Mouse (Mus musculus) kidney, embryonic 14.5 days (tissue): Measurements from ENCODE around the gene Ppt2. TPM values are rescaled to one million over a fixed set of nuclear protein-coding genes. Genes with fewer than 3 reads are reported as not detected.

Experiments
- ATAC-seq: fragments of 200-750 bp; cut with Nextera tagmentation; 2 replicates; pipeline ENCODE4 v1.8.0; 2017; ENCODE audit warnings: moderate number of reproducible peaks, mild to moderate bottlenecking, moderate TSS enrichment, moderate library complexity; ENCODE audit not compliant: low FRiP score, low TSS enrichment
- H3K27ac ChIP-seq: fragments of 300-500 bp; sonication (generic); 2 replicates; pipeline ENCODE4 v1.5.1; 2014; ENCODE audit warnings: low read depth, mild to moderate bottlenecking, low read length, moderate library complexity, mixed read lengths
- H3K27me3 ChIP-seq: fragments of 300-500 bp; sonication (generic); 2 replicates; pipeline ENCODE4 v1.6.1; 2014; ENCODE audit warnings: mild to moderate bottlenecking, low read length; ENCODE audit not compliant: control insufficient read depth, insufficient read depth
- H3K36me3 ChIP-seq: fragments of 300-500 bp; sonication (generic); 2 replicates; pipeline ENCODE4 v1.6.1; 2014; ENCODE audit warnings: low read length, mixed read lengths; ENCODE audit not compliant: control insufficient read depth, insufficient read depth
- H3K4me1 ChIP-seq: fragments of 300-500 bp; sonication (generic); 2 replicates; pipeline ENCODE4 v1.6.1; 2014; ENCODE audit warnings: low read length, mixed read lengths; ENCODE audit not compliant: control insufficient read depth, insufficient read depth
- H3K4me2 ChIP-seq: fragments of 300-500 bp; sonication (generic); replicated peaks from 2 replicates; pipeline ENCODE4 v1.6.1; 2014; ENCODE audit warnings: low read depth, mild to moderate bottlenecking, low read length
- H3K4me3 ChIP-seq: fragments of 300-500 bp; sonication (generic); 2 replicates; pipeline ENCODE4 v1.5.1; 2014; ENCODE audit warnings: mild to moderate bottlenecking, low read length
- H3K9ac ChIP-seq: fragments of 300-500 bp; sonication (generic); 2 replicates; pipeline ENCODE4 v1.6.1; 2014; ENCODE audit warnings: low read depth, mild to moderate bottlenecking, low read length, moderate library complexity
- H3K9me3 ChIP-seq: fragments of 300-500 bp; sonication (generic); 2 replicates; pipeline ENCODE4 v1.6.1; 2016; ENCODE audit warnings: low read length; ENCODE audit not compliant: control insufficient read depth
- WGBS: fragments of 180-500 bp; shearing (Covaris S2); extraction: QIAGEN DNeasy Blood & Tissue Kit; methylation state at CpG from one replicate; pipeline ENCODE4 v1.1.7; 2014; 5-methylcytosine and 5-hydroxymethylcytosine counted together
- polyA plus RNA-seq: library from polyadenylated mRNA; unstranded; fragments of >200 nt; fragmentation: Nextera tagmentation; extraction: Ambion mirVana; gene quantifications from 2 replicates; pipeline ENCODE4 v1.2.1, GENCODE M21; 2014

The Ppt2 gene
- polyA plus RNA-seq, 1 experiment from 2014 or later: 39.1 TPM

- H3K4me1 ChIP-seq: peaks cover 8% of the 10 kb centered on the region
- WGBS: 60% methylated on average over 9 of the region's 9 CpGs
Observed at GRCm38 (mm10) chr17:34567311-34567710, 61.0 kb downstream of the Ppt2 start.

More at GRCm38 (mm10) chr17:34567311-34567710, 61.0 kb downstream of the Ppt2 start:
- Histone ChIP-seq H3K27ac (no peak overlapping the region), H3K36me3 (no peaks in the 10 kb centered on the region), H3K9ac (no peak overlapping the region), H3K4me2 (no peak overlapping the region), H3K27me3 (no peaks in the 10 kb centered on the region), H3K9me3 (no peaks in the 10 kb centered on the region), H3K4me3 (no peak overlapping the region)
- no peak for ATAC-seq

Other genes with a start within 250 kb of the Ppt2 start
- 0.74 and 1.9 TPM in 2 replicates for gene BC051142, start 229.7 kb downstream of the Ppt2 start, polyA plus RNA-seq
- gene Btnl4, start 151.2 kb downstream of the Ppt2 start, polyA plus RNA-seq: not detected in 2 replicates
- gene Btnl6, start 111.2 kb downstream of the Ppt2 start, polyA plus RNA-seq: not detected in 2 replicates
- gene Notch4, start 64.2 kb downstream of the Ppt2 start, polyA plus RNA-seq: 9.7 and 11.2 TPM in 2 replicates
- 19.3 and 21.4 TPM in 2 replicates for gene Gpsm3, start 38.7 kb downstream of the Ppt2 start, polyA plus RNA-seq
- 17.8 and 20.9 TPM in 2 replicates for gene Pbx2, start 37.2 kb downstream of the Ppt2 start, polyA plus RNA-seq
- gene Ager, start 30.6 kb downstream of the Ppt2 start, polyA plus RNA-seq: 5.8 and 6.6 TPM in 2 replicates
- gene Rnf5, start 24.8 kb downstream of the Ppt2 start, polyA plus RNA-seq: 118 and 139 TPM in 2 replicates
- gene Agpat1, start 24.2 kb downstream of the Ppt2 start, polyA plus RNA-seq: 61.7 and 75.3 TPM in 2 replicates
- 3.2 and 3.6 TPM in 2 replicates for gene Egfl8, start 12.5 kb downstream of the Ppt2 start, polyA plus RNA-seq
- gene Prrt1, start 1.0 kb upstream of the Ppt2 start, polyA plus RNA-seq: 0.16 and 0.18 TPM in 2 replicates
- gene Fkbpl, start 16.3 kb upstream of the Ppt2 start, polyA plus RNA-seq: 14.8 and 16.5 TPM in 2 replicates
- 54.6 and 61.7 TPM in 2 replicates for gene Atf6b, start 18.6 kb upstream of the Ppt2 start, polyA plus RNA-seq
- gene Tnxb, start 42.0 kb upstream of the Ppt2 start, polyA plus RNA-seq: 0.15 and 0.26 TPM in 2 replicates
- not detected in 2 replicates for gene C4b, start 115.4 kb upstream of the Ppt2 start, polyA plus RNA-seq
- gene Cyp21a1, start 176.1 kb upstream of the Ppt2 start, polyA plus RNA-seq: not detected in 2 replicates
- gene Stk19, start 208.4 kb upstream of the Ppt2 start, polyA plus RNA-seq: 25.2 and 28.7 TPM in 2 replicates
- 55.7 and 66.4 TPM in 2 replicates for gene Dxo, start 208.5 kb upstream of the Ppt2 start, polyA plus RNA-seq
- 22.8 and 45.9 TPM in 2 replicates for gene Skiv2l, start 221.7 kb upstream of the Ppt2 start, polyA plus RNA-seq
- 107 and 119 TPM in 2 replicates for gene Nelfe, start 221.9 kb upstream of the Ppt2 start, polyA plus RNA-seq
- 4.0 and 5.4 TPM in 2 replicates for gene Cfb, start 234.0 kb upstream of the Ppt2 start, polyA plus RNA-seq